Mouse (Mus musculus) hematopoietic multipotent progenitor cell, adult 10-12 weeks (in vitro differentiated cells): ENCODE results near the gene Bcat2. TPM values are rescaled to one million over a fixed set of nuclear protein-coding genes. Genes with fewer than 3 reads are reported as not detected.

Source experiments
- polyA plus RNA-seq: library from polyadenylated mRNA; stranded (reverse); fragments of >175 nt; gene quantifications from 2 replicates; pipeline ENCODE4 v1.2.3, GENCODE M21; 2012; ENCODE audit warnings: low replicate concordance

The Bcat2 gene
- polyA plus RNA-seq: 14.0 and 38.4 TPM in 2 replicates

DNA sequence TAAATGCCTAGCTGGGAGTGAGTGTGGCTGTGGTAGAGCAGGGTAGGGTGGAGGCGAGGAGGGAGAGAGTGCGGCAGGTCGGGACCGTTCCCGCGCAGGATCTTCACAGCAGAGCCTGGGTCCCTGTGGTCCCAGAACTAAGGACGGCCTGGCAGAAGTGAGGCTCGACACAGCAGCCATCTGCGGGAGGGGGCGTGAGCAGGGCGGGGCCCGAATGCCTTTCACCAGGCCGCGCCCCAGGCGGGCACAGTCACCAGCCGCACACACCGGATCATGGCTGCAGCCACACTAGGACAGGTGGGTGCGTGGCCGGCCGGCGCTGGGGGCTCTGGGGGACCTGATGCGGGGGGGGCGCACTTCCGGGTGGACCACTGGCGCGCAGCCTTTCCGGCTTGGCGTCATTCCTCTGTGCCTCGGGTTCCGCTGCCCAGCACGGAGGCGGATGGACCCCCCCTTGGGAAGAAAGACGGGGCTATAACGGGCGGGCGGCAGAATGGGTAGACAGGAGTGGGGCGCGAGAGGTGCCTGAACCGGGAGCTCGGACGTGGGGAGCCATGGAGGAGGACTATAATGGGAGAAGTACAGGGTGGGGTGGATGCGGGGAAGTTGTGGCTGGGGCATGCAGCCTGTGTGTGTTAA lies at the start of gene Bcat2:
Bcat2 (plus strand) TSS at position 51 of the 639 bp plus-strand sequence.

DNA sequence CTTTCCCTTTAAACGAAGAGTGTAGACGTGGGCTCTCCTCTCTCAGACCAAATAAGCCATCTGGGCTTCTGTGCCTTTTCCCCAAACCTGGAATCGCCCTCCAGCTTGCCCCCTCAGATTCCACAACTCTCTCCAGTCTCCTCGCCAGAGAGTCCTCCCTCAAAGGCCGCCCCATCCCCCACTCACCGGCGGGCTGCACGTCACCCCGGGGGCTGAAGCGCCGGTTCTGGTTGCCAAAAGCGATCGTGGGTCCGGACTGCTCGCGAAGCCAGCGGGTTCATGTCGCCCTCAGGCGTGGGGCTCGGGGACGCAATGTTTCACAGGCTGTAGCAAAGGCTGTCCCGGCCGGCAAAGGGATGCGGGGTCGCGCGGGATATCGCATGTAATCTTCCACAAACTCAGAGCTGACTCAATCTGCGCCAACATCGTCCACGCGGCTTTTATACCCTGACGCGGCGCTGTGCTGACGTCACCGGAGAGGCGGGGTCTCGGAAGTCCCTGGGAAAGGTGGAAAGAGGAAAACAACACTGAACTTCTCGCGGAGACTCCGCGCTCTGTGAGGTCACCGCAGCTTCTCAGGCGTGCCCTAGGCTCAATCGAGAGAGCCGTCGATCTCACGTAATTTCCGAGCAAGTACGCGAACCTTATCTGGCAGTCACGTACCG lies 44.0 kb upstream of the Bcat2 start, which contains the start of the genes Ppp1r15a and Plekha4:
Ppp1r15a (minus strand) TSS at position 460 of the 665 bp plus-strand sequence.
Plekha4 (plus strand) TSS at position 522 of the 665 bp plus-strand sequence.

DNA sequence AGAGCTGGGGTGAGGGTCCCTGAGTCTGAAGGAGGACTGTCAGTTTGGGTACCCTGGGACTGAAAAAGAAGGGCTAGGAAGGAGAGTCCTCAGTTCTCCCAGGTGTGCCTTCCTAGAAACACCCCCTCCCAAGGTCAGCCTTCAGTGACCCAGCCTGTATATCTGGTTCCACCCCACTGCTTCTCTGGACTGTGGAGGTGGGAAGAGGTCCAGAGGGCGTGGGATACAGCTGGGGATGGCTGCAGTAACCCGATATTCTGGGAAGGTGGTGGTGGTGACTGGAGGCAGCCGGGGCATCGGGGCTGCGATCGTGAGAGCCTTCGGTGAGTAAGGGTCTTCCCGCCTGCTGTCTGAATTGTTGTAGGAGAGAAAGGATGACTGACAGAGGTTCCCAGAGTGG lies 15.2 kb upstream of the Bcat2 start, which contains the start of gene Hsd17b14:
Hsd17b14 (plus strand) TSS at position 150 of the 400 bp plus-strand sequence.

DNA sequence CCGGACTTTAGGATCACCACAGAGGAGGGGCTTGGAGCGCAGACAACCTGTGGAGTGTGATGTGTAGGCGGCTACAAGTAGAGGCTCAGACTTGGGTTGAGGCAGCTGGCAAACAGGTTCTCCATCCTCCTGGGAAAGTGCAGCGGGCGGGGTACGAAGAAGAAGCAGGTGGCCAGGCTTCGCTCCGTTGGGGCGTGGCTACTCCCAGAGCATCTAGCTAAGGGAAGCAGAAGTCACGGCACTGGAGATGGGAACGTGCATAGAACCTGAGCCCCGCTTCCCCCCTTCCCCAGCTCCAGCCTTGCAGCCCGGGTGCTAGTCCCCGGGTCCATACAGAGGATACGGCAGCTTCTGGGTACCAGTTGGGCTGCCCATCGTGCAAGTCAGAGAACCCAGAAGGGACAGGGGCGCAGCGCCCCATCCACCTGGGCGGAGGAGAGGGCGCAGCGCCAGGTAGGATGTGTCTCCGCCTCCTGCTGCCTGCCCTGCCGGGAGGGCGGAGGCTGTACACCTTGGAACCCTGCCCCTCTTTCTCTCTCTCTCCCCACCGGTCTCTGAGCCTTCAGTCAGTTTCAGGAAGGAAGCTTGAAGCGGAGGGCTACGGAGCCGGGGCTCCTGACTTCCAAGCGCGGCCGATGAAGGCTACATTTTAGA lies 47.2 kb downstream of the Bcat2 start, which contains the start of gene Fut1:
Fut1 (plus strand) TSS at position 248 of the 654 bp plus-strand sequence.

DNA sequence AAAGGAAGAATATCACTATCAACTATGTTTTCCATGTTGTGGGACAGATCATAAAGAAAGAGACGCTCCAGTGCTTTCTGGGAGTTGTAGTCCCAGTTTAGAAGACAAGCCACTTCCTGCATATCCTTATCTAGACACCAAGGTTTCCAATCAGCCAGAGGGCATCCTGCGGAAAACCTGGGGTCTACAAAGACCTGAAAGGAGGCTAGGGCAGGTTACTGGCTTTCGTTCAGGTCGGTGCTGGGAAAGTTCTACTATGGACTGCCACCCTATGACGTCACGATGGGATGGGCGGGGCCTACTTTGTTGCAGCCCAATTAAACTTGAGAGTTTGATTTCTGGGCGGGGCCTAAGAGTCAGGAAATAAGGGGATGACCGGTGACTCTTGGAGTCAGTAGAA lies 51.5 kb downstream of the Bcat2 start, which contains the start of gene Izumo1:
Izumo1 (plus strand) TSS at position 369 of the 400 bp plus-strand sequence.

DNA sequence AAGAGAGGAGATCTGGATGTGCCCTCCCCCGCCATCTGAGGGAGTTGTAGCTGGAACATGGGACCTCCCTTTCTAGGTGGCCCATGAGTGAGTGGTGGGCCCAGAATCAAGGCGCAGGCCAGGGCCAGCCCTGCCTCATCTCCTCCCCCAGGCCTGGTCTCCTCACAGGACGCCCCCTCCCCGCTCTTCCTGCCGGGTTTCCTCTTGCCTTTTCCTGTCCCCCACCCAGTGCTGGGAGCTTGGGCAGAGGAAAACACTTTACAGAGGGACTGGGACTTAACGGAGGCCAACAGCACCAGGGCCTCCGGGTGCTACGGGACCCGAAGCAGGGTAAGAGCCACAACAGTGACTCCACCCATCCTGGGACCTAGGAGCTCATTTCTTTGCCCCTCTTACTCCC lies 57.3 kb downstream of the Bcat2 start, which contains the start of gene Rasip1:
Rasip1 (plus strand) TSS at position 228 of the 400 bp plus-strand sequence.

Other genes starting within 250 kb of the Bcat2 start
- 6.9 and 12.1 TPM in 2 replicates for gene Trpm4, start 236.4 kb upstream of the Bcat2 start, polyA plus RNA-seq
- not detected in 2 replicates for gene Hrc, start 234.9 kb upstream of the Bcat2 start, polyA plus RNA-seq
- gene Ppfia3, start 203.1 kb upstream of the Bcat2 start, polyA plus RNA-seq: 0.28 and 2.0 TPM in 2 replicates
- 0.53 TPM in 1 of 2 replicates, not detected in the other for gene Lin7b, start 199.6 kb upstream of the Bcat2 start, polyA plus RNA-seq
- 628 and 1,029 TPM in 2 replicates for gene Snrnp70, start 174.4 kb upstream of the Bcat2 start, polyA plus RNA-seq
- gene Kcna7, start 164.5 kb upstream of the Bcat2 start, polyA plus RNA-seq: not detected in 2 replicates
- gene Ntf5, start 156.5 kb upstream of the Bcat2 start, polyA plus RNA-seq: 0.08 and 0.28 TPM in 2 replicates
- not detected in 2 replicates for gene Lhb, start 149.3 kb upstream of the Bcat2 start, polyA plus RNA-seq
- gene Gys1, start 135.3 kb upstream of the Bcat2 start, polyA plus RNA-seq: 15.9 and 25.8 TPM in 2 replicates
- 87.7 and 154 TPM in 2 replicates for gene Ruvbl2, start 132.1 kb upstream of the Bcat2 start, polyA plus RNA-seq
- gene Ftl1, start 110.3 kb upstream of the Bcat2 start, polyA plus RNA-seq: 6,376 and 13,145 TPM in 2 replicates
- gene Bax, start 103.3 kb upstream of the Bcat2 start, polyA plus RNA-seq: 173 and 185 TPM in 2 replicates
- not detected in 2 replicates for gene Tulp2, start 88.3 kb upstream of the Bcat2 start, polyA plus RNA-seq
- gene Gm45808, start 83.3 kb upstream of the Bcat2 start, polyA plus RNA-seq: not detected in 2 replicates
- 0.81 and 2.1 TPM in 2 replicates for gene Dhdh, start 81.3 kb upstream of the Bcat2 start, polyA plus RNA-seq
- gene Nucb1, start 59.7 kb upstream of the Bcat2 start, polyA plus RNA-seq: 224 and 245 TPM in 2 replicates
- 60.5 and 214 TPM in 2 replicates for gene Ppp1r15a, start 43.9 kb upstream of the Bcat2 start, polyA plus RNA-seq
- 0.77 and 1.2 TPM in 2 replicates for gene Plekha4, start 43.8 kb upstream of the Bcat2 start, polyA plus RNA-seq
- 0.28 and 0.90 TPM in 2 replicates for gene Hsd17b14, start 15.3 kb upstream of the Bcat2 start, polyA plus RNA-seq
- 0.17 TPM in 1 of 2 replicates, not detected in the other for gene Fgf21, start 45.3 kb downstream of the Bcat2 start, polyA plus RNA-seq
- 0.18 and 0.93 TPM in 2 replicates for gene Fut1, start 47.1 kb downstream of the Bcat2 start, polyA plus RNA-seq
- 0.25 and 0.31 TPM in 2 replicates for gene Izumo1, start 51.7 kb downstream of the Bcat2 start, polyA plus RNA-seq
- 3.0 and 3.6 TPM in 2 replicates for gene Rasip1, start 57.3 kb downstream of the Bcat2 start, polyA plus RNA-seq
- gene Mamstr, start 69.8 kb downstream of the Bcat2 start, polyA plus RNA-seq: 0.20 and 0.42 TPM in 2 replicates
- gene Fut2, start 96.2 kb downstream of the Bcat2 start, polyA plus RNA-seq: not detected in 2 replicates
- gene Ntn5, start 113.9 kb downstream of the Bcat2 start, polyA plus RNA-seq: 1.4 and 3.5 TPM in 2 replicates
- 0.18 and 0.44 TPM in 2 replicates for gene Sec1, start 124.2 kb downstream of the Bcat2 start, polyA plus RNA-seq
- 1.5 and 3.9 TPM in 2 replicates for gene Car11, start 129.7 kb downstream of the Bcat2 start, polyA plus RNA-seq
- gene Dbp, start 134.9 kb downstream of the Bcat2 start, polyA plus RNA-seq: 18.0 and 48.2 TPM in 2 replicates
- gene Rpl18, start 145.3 kb downstream of the Bcat2 start, polyA plus RNA-seq: 7,990 and 13,125 TPM in 2 replicates
- gene Sphk2, start 147.8 kb downstream of the Bcat2 start, polyA plus RNA-seq: 102 and 136 TPM in 2 replicates
- 0.07 and 0.22 TPM in 2 replicates for gene Fam83e, start 151.1 kb downstream of the Bcat2 start, polyA plus RNA-seq
- gene Spaca4, start 155.7 kb downstream of the Bcat2 start, polyA plus RNA-seq: not detected in 2 replicates
- 0.64 and 3.0 TPM in 2 replicates for gene Lmtk3, start 213.6 kb downstream of the Bcat2 start, polyA plus RNA-seq
- 0.58 TPM in 1 of 2 replicates, not detected in the other for gene Sult2b1, start 214.5 kb downstream of the Bcat2 start, polyA plus RNA-seq
- 74.7 and 269 TPM in 2 replicates for gene Cyth2, start 244.4 kb downstream of the Bcat2 start, polyA plus RNA-seq